Mouse (Mus musculus) thymus, adult 2 months (tissue): ENCODE measurements around the gene Olfr1378.

Experiments used
- CTCF ChIP-seq: fragments of 200-500 bp; IDR thresholded peaks from 2 replicates; pipeline ENCODE4 v1.5.1; 2012; ENCODE audit warnings: mild to moderate bottlenecking, control low read depth, low read length, moderate library complexity, borderline replicate concordance; ENCODE audit not compliant: control insufficient read depth, poor library complexity, insufficient read depth; ENCODE audit errors: extremely low read depth
- POLR2A ChIP-seq: fragments of 200-500 bp; IDR thresholded peaks from 2 replicates; pipeline ENCODE4 v1.6.1; 2012; ENCODE audit warnings: mild to moderate bottlenecking, low read length, control low read depth, moderate library complexity; ENCODE audit not compliant: control insufficient read depth, poor library complexity, insufficient read depth; ENCODE audit errors: extremely low read depth

GRCm38 (mm10) chr11:51011821-51012220 is 45.5 kb downstream of the Olfr1378 start:
- TF ChIP-seq CTCF (no peak), POLR2A (no peak)
